Mouse (Mus musculus): ENCODE results near the gene Gm5615.

Gm5615 gene

GRCm38 (mm10) chr9:36541863-36542262 is at the start of gene Gm5615:
Gene Gm5615, minus strand, starts transcription at chr9:36541963.
- no peak for DNase-seq (ENCODE audit: low spot score in 2 of 2)

- DNase-seq (ENCODE audit: low spot score in 2 of 2): no peak
Observed at GRCm38 (mm10) chr9:36582535-36582934, 40.8 kb upstream of the Gm5615 start, which contains the start of gene Gm17689. Gene Gm17689, minus strand, starts transcription at chr9:36582635.

- no peak for DNase-seq (ENCODE audit: low spot score in 2 of 2)
Observed at GRCm38 (mm10) chr9:36504211-36504610, 37.6 kb downstream of the Gm5615 start.

- DNase-seq (ENCODE audit: low spot score in 2 of 2): no peak
Observed at GRCm38 (mm10) chr9:36495824-36496223, 45.9 kb downstream of the Gm5615 start.

- DNase-seq (ENCODE audit: low spot score in 2 of 2): no peak
Observed at GRCm38 (mm10) chr9:36494501-36495220, 47.1 kb downstream of the Gm5615 start.

Data from right cerebral cortex, adult 2 months (tissue).